Mouse (Mus musculus): ENCODE measurements at regions not wholly inside any gene's neighbourhood (a gene's known extent, or its start where the extent isn't known, plus 50 kb on each side); places are given as distances from the start of the nearest gene placed in this dataset.

DNA sequence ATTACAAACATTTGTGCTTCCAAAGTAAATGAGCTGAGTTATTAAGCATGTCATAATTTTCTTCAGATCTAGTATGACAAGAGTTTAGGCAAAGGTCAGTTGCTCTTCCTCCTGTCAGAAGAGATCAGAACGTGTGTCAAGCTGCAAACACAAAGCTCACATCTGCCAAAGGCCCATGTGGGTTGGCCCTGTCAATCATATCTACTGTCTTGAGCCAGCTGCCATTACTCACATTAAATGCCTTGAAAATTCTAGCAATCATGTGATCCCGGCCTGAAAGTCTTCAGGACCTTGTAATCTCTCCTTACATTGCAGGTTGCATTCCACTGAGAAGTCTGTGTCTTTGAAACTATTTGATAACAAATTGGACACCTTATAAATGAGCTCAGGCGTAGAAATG, 146.8 kb upstream of the Cp start:
- no peak overlapping the region for H3K27ac ChIP-seq (replicated peaks; ENCODE audit: insufficient read depth, low read depth, low read length)
- DNase-seq (ENCODE audit: extremely low read depth, low read depth, low spot score): no peak
- TF ChIP-seq POLR2A (IDR thresholded peaks at IDR 0.05; ENCODE audit: extremely low read depth, insufficient read depth, low read length): no peak
- TF ChIP-seq CTCF (IDR thresholded peaks at IDR 0.05; ENCODE audit: low read depth, low read length): no peak
- H3K9ac ChIP-seq (ENCODE audit: low read depth, low read length): no peak overlapping the region
- H3K79me2 ChIP-seq (ENCODE audit: control insufficient read depth, insufficient read depth, low read length): no peaks in the 10 kb centered on the region
- no peak overlapping the region for H3K4me3 ChIP-seq (ENCODE audit: insufficient read depth, low read depth, low read length)
- WGBS: 64% methylated on average over 3 of the region's 3 CpGs
- H3K27me3 ChIP-seq (ENCODE audit: control insufficient read depth, insufficient read depth, low read length): no peaks in the 10 kb centered on the region
- no peaks in the 10 kb centered on the region for H3K4me1 ChIP-seq (ENCODE audit: control insufficient read depth, insufficient read depth, low read length)
- H3K36me3 ChIP-seq (ENCODE audit: control insufficient read depth, insufficient read depth, low read length): no peaks in the 10 kb centered on the region

DNA sequence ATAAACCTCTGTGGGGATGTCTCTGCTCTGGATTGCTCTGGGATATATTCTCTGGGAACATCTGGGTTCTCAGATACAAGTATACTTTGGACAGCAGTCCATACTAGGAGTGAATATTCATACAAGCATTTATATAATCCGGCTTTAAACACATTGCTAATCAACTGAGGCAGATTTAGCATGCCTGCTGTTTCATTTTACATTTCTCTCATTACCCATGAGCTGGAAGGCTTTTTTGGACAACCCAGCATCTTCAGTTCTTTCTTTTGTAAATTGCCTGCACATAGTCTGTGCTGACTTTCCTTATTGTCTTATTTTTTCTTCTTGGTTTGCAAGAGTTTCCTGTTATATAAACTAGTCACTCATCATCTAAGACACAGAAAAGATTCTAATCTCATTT, 131.9 kb upstream of the Cp start:
- H3K36me3 ChIP-seq (ENCODE audit: control insufficient read depth, insufficient read depth, low read length): no peaks in the 10 kb centered on the region
- H3K4me3 ChIP-seq (ENCODE audit: insufficient read depth, low read depth, low read length): no peak overlapping the region
- 86% methylated on average over 1 of the region's 1 CpGs for WGBS
- no peaks in the 10 kb centered on the region for H3K27me3 ChIP-seq (ENCODE audit: control insufficient read depth, insufficient read depth, low read length)
- H3K79me2 ChIP-seq (ENCODE audit: control insufficient read depth, insufficient read depth, low read length): no peaks in the 10 kb centered on the region
- H3K4me1 ChIP-seq (ENCODE audit: control insufficient read depth, insufficient read depth, low read length): no peaks in the 10 kb centered on the region
- H3K9ac ChIP-seq (ENCODE audit: low read depth, low read length): no peak overlapping the region
- no peak for DNase-seq (ENCODE audit: extremely low read depth, low read depth, low spot score)
- TF ChIP-seq CTCF (IDR thresholded peaks at IDR 0.05; ENCODE audit: low read depth, low read length) (no peak), POLR2A (IDR thresholded peaks at IDR 0.05; ENCODE audit: extremely low read depth, insufficient read depth, low read length) (no peak)
- no peak overlapping the region for H3K27ac ChIP-seq (replicated peaks; ENCODE audit: insufficient read depth, low read depth, low read length)

DNA sequence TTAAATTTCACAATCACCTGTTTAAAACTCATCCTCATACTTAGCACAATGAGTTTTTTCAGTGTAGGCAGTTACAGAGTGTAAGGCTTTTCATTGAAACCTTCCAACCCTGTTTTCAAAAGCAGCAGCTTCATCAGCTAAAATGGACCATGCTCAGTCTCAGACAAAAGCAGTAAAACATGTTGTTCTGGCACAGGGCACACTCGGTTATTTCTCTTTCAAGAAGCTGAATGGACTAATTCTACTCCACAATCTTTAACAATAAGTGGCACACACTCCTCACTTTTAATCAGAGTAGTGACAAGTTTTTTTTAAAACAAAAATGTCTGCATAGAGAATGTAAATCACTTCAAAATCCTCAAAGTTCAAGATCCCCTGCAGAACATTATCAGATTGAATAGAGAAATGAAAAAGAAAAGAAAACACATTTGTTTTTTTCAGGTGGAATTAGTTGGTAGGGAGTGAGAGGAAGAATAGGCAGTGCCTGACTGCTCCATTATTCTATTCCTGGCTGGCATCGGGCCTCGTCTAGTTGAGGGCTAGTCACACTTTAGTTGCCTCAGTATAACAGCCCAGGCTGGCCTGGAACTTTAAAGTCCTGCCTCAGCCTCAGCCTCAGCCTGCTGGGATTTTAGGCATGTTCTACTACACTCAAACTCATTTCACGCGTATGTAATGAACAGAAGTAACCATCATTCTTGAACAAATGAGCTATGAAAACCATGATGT, 128.2 kb upstream of the Cp start:
- TF ChIP-seq POLR2A (IDR thresholded peaks at IDR 0.05; ENCODE audit: extremely low read depth, insufficient read depth, low read length): no peak
- no peak for TF ChIP-seq CTCF (IDR thresholded peaks at IDR 0.05; ENCODE audit: low read depth, low read length)
- DNase-seq (ENCODE audit: extremely low read depth, low read depth, low spot score): no peak

DNA sequence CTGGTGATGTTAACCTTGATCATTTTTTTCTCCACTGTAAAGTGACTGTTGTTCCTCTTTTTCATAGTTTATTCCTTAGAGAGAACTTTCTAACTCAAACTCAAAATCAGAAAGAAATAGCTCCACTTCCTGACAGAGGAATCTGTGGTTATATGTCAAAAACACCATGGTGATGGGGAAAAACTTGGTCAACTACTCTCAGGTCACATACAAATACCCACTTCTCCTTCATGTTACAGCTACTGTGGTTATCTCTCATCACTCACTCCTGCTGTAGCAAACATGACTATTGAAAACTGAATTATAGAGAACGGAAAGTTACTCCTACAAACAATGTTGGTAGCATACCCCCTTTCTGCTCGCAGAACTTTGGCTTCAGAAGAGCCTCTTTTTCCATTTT, 127.1 kb upstream of the Cp start:
- H3K27me3 ChIP-seq (ENCODE audit: control insufficient read depth, insufficient read depth, low read length): no peaks in the 10 kb centered on the region
- no peaks in the 10 kb centered on the region for H3K79me2 ChIP-seq (ENCODE audit: control insufficient read depth, insufficient read depth, low read length)
- no peak overlapping the region for H3K9ac ChIP-seq (ENCODE audit: low read depth, low read length)
- H3K4me3 ChIP-seq (ENCODE audit: insufficient read depth, low read depth, low read length): no peak overlapping the region
- no peaks in the 10 kb centered on the region for H3K36me3 ChIP-seq (ENCODE audit: control insufficient read depth, insufficient read depth, low read length)
- H3K27ac ChIP-seq (replicated peaks; ENCODE audit: insufficient read depth, low read depth, low read length): no peak overlapping the region
- no peak for DNase-seq (ENCODE audit: extremely low read depth, low read depth, low spot score)
- 80% methylated on average over 2 of the region's 2 CpGs for WGBS
- no peak for TF ChIP-seq CTCF (IDR thresholded peaks at IDR 0.05; ENCODE audit: low read depth, low read length)
- TF ChIP-seq POLR2A (IDR thresholded peaks at IDR 0.05; ENCODE audit: extremely low read depth, insufficient read depth, low read length): no peak
- H3K4me1 ChIP-seq (ENCODE audit: control insufficient read depth, insufficient read depth, low read length): no peaks in the 10 kb centered on the region

More for the DNA sequence above, 128.2 kb upstream of the Cp start:
- Histone ChIP-seq H3K27ac (replicated peaks; ENCODE audit: insufficient read depth, low read depth, low read length) (no peak overlapping the region), H3K9ac (ENCODE audit: low read depth, low read length) (no peak overlapping the region), H3K36me3 (ENCODE audit: control insufficient read depth, insufficient read depth, low read length) (no peaks in the 10 kb centered on the region), H3K79me2 (ENCODE audit: control insufficient read depth, insufficient read depth, low read length) (no peaks in the 10 kb centered on the region), H3K4me1 (ENCODE audit: control insufficient read depth, insufficient read depth, low read length) (no peaks in the 10 kb centered on the region), H3K4me3 (ENCODE audit: insufficient read depth, low read depth, low read length) (no peak overlapping the region), H3K27me3 (ENCODE audit: control insufficient read depth, insufficient read depth, low read length) (no peaks in the 10 kb centered on the region)
- 88% methylated on average over 5 of the region's 5 CpGs for WGBS

GRCm38 (mm10) chr3:19848031-19848735, 108.7 kb upstream of the Cp start:
- Histone ChIP-seq H3K79me2 (ENCODE audit: control insufficient read depth, insufficient read depth, low read length) (no peaks in the 10 kb centered on the region), H3K27me3 (ENCODE audit: control insufficient read depth, insufficient read depth, low read length) (no peaks in the 10 kb centered on the region), H3K36me3 (ENCODE audit: control insufficient read depth, insufficient read depth, low read length) (no peaks in the 10 kb centered on the region), H3K27ac (replicated peaks; ENCODE audit: insufficient read depth, low read depth, low read length) (no peak overlapping the region), H3K9ac (ENCODE audit: low read depth, low read length) (no peak overlapping the region), H3K4me3 (ENCODE audit: insufficient read depth, low read depth, low read length) (no peak overlapping the region), H3K4me1 (ENCODE audit: control insufficient read depth, insufficient read depth, low read length) (no peaks in the 10 kb centered on the region)
- 78% methylated on average over 6 of the region's 6 CpGs for WGBS
- TF ChIP-seq POLR2A (IDR thresholded peaks at IDR 0.05; ENCODE audit: extremely low read depth, insufficient read depth, low read length) (no peak), CTCF (IDR thresholded peaks at IDR 0.05; ENCODE audit: low read depth, low read length) (no peak)
- DNase-seq (ENCODE audit: extremely low read depth, low read depth, low spot score): no peak

DNA sequence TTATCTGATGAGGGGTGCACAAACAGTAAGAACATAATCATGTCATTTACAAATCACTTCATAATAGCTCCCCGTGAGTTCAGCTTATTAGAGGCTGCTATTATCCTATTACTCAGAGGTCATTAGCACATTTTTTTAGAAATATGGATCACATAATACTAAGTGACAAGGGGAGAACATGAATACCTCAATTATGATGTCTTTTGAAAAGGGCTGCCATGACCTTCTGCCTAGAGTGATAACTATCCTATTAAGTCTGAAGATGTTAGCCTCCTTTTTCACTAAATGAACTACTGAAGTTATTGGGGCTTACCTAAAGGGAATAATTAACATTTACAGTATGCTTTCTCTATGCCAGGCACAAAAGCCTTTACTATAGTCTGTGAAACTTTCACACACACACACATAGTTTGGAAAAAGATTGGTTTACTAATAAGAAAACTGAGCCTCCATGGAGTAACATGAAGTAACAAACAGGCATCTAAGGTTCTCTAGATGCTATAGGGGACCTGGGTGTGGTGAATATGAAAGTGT, 108.1 kb upstream of the Cp start:
- DNase-seq (ENCODE audit: extremely low read depth, low read depth, low spot score): no peak
- Histone ChIP-seq H3K79me2 (ENCODE audit: control insufficient read depth, insufficient read depth, low read length) (no peaks in the 10 kb centered on the region), H3K4me1 (ENCODE audit: control insufficient read depth, insufficient read depth, low read length) (no peaks in the 10 kb centered on the region), H3K27me3 (ENCODE audit: control insufficient read depth, insufficient read depth, low read length) (no peaks in the 10 kb centered on the region), H3K9ac (ENCODE audit: low read depth, low read length) (no peak overlapping the region), H3K4me3 (ENCODE audit: insufficient read depth, low read depth, low read length) (no peak overlapping the region), H3K27ac (replicated peaks; ENCODE audit: insufficient read depth, low read depth, low read length) (no peak overlapping the region), H3K36me3 (ENCODE audit: control insufficient read depth, insufficient read depth, low read length) (no peaks in the 10 kb centered on the region)
- TF ChIP-seq CTCF (IDR thresholded peaks at IDR 0.05; ENCODE audit: low read depth, low read length) (no peak), POLR2A (IDR thresholded peaks at IDR 0.05; ENCODE audit: extremely low read depth, insufficient read depth, low read length) (no peak)
- WGBS: 71% methylated on average over 1 of the region's 1 CpGs

All from liver, adult 2 months (tissue).